Mouse (Mus musculus) heart, embryonic 12.5 days (tissue): ENCODE data around the gene Klhl6. TPM values are rescaled to one million over a fixed set of nuclear protein-coding genes. Genes with fewer than 3 reads are reported as not detected.

Source experiments
- ATAC-seq: fragments of 200-750 bp; cut with Nextera tagmentation; 2 replicates; pipeline ENCODE4 v1.8.0; 2017; ENCODE audit warnings: moderate TSS enrichment, moderate library complexity; ENCODE audit not compliant: insufficient number of reproducible peaks, low FRiP score
- H3K27ac ChIP-seq: fragments of 300-500 bp; sonication (generic); 2 replicates; pipeline ENCODE4 v1.5.1; 2016; ENCODE audit warnings: mild to moderate bottlenecking, moderate library complexity; ENCODE audit not compliant: poor library complexity, severe bottlenecking
- H3K27me3 ChIP-seq: fragments of 300-500 bp; sonication (generic); replicated peaks from 2 replicates; pipeline ENCODE4 v1.6.1; 2016; ENCODE audit warnings: mild to moderate bottlenecking, moderate library complexity
- H3K36me3 ChIP-seq: fragments of 300-500 bp; sonication (generic); 2 replicates; pipeline ENCODE4 v1.6.1; 2016; ENCODE audit warnings: mild to moderate bottlenecking, moderate library complexity
- H3K4me1 ChIP-seq: fragments of 300-500 bp; sonication (generic); replicated peaks from 2 replicates; pipeline ENCODE4 v1.6.1; 2016; ENCODE audit warnings: mild to moderate bottlenecking
- H3K4me2 ChIP-seq: fragments of 300-500 bp; sonication (generic); 2 replicates; pipeline ENCODE4 v1.6.1; 2016; ENCODE audit warnings: mild to moderate bottlenecking, moderate library complexity
- H3K4me3 ChIP-seq: fragments of 300-500 bp; sonication (generic); 2 replicates; pipeline ENCODE4 v1.5.1; 2016; ENCODE audit warnings: mild to moderate bottlenecking
- H3K9ac ChIP-seq: fragments of 300-500 bp; sonication (generic); 2 replicates; pipeline ENCODE4 v1.6.1; 2016; ENCODE audit warnings: mild to moderate bottlenecking, moderate library complexity
- H3K9me3 ChIP-seq: fragments of 300-500 bp; sonication (generic); replicated peaks from 2 replicates; pipeline ENCODE4 v1.6.1; 2016; ENCODE audit warnings: mild to moderate bottlenecking, moderate library complexity
- WGBS: fragments of 180-500 bp; shearing (Covaris S2); methylation state at CpG from one replicate; pipeline ENCODE4 v1.1.7; 2016; 5-methylcytosine and 5-hydroxymethylcytosine counted together
- polyA plus RNA-seq: library from polyadenylated mRNA; unstranded; fragments of >200 nt; fragmentation: Nextera tagmentation; extraction: Ambion mirVana; gene quantifications from 2 replicates; pipeline ENCODE4 v1.2.1, GENCODE M21; 2016

Klhl6 gene
- polyA plus RNA-seq, 1 experiment from 2014 or later, result 30.0 TPM

- Histone ChIP-seq H3K36me3 (no peaks in the 10 kb centered on the region), H3K9ac (no peak overlapping the region), H3K9me3 (no peaks in the 10 kb centered on the region), H3K4me2 (no peak overlapping the region), H3K27me3 (no peaks in the 10 kb centered on the region), H3K4me1 (no peaks in the 10 kb centered on the region), H3K27ac (no peak overlapping the region), H3K4me3 (no peak overlapping the region)
- ATAC-seq, result no peak
Observed at GRCm38 (mm10) chr16:19920823-19921222, 62.0 kb downstream of the Klhl6 start.

GRCm38 (mm10) chr16:19918286-19918685 lies 64.6 kb downstream of the Klhl6 start:
- no peaks in the 10 kb centered on the region for H3K27me3 ChIP-seq
- no peaks in the 10 kb centered on the region for H3K4me1 ChIP-seq
- no peaks in the 10 kb centered on the region for H3K9me3 ChIP-seq
- H3K27ac ChIP-seq, result no peak overlapping the region
- no peaks in the 10 kb centered on the region for H3K36me3 ChIP-seq
- 85% methylated on average over 1 of the region's 1 CpGs for WGBS
- no peak for ATAC-seq
- no peak overlapping the region for H3K4me3 ChIP-seq
- no peak overlapping the region for H3K4me2 ChIP-seq
- H3K9ac ChIP-seq, result no peak overlapping the region

- Histone ChIP-seq H3K4me1 (no peaks in the 10 kb centered on the region), H3K9me3 (no peaks in the 10 kb centered on the region), H3K9ac (no peak overlapping the region), H3K27me3 (no peaks in the 10 kb centered on the region), H3K4me3 (no peak overlapping the region), H3K36me3 (no peaks in the 10 kb centered on the region), H3K4me2 (no peak overlapping the region), H3K27ac (no peak overlapping the region)
- WGBS, result 63% methylated on average over 2 of the region's 2 CpGs
- no peak for ATAC-seq
Observed at GRCm38 (mm10) chr16:19912582-19912981, 70.3 kb downstream of the Klhl6 start.

DNA sequence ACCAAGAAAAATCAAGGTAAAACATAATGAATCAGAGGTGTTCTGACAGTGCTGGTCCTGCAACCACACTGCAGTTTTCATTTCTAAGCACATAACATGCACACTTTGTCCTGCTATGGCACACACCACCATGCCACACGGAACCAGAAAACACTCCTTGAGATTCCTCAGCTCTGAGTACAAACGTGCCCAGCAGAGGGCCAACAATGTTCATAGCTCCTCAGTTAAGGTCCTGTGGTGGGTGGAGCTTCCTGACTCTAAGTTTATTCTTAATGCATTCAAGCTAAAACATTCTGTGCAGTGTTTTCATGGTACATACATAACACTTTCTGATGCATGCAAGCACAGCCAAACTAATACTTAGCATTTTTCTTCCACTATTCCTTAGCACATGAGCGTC lies 74.5 kb downstream of the Klhl6 start:
- Histone ChIP-seq H3K4me2 (no peak overlapping the region), H3K27me3 (no peaks in the 10 kb centered on the region), H3K4me3 (no peak overlapping the region), H3K27ac (no peak overlapping the region), H3K9ac (no peak overlapping the region), H3K9me3 (no peaks in the 10 kb centered on the region), H3K4me1 (peaks cover 12% of the 10 kb centered on the region), H3K36me3 (no peaks in the 10 kb centered on the region)
- 60% methylated on average over 3 of the region's 3 CpGs for WGBS
- no peak for ATAC-seq

DNA sequence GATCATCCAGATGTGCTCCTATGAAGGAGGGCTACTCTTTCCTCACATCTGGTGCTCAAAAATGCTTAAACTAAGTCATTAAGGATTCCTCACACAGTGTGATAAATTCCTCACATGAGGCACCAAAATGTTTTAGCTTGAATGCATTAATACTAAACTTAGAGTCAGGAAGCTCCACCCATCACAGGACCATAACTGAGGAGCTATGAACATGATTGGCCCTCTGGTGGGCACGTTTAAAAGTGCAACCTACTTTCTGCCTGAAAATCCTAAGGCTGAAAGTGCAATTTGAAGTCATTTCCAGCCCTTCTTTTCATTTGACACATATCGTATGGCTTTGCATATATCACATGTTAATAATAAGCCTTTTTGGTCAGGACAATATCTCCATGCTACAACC lies 75.7 kb downstream of the Klhl6 start:
- Histone ChIP-seq H3K36me3 (no peaks in the 10 kb centered on the region), H3K9me3 (no peaks in the 10 kb centered on the region), H3K9ac (no peak overlapping the region), H3K27me3 (no peaks in the 10 kb centered on the region), H3K4me3 (no peak overlapping the region), H3K4me1 (peaks cover 12% of the 10 kb centered on the region), H3K27ac (no peak overlapping the region), H3K4me2 (no peak overlapping the region)
- no peak for ATAC-seq
- 38% methylated on average over 2 of the region's 2 CpGs for WGBS

GRCm38 (mm10) chr16:19904734-19905479 lies 77.9 kb downstream of the Klhl6 start:
- Histone ChIP-seq H3K27me3 (no peaks in the 10 kb centered on the region), H3K36me3 (no peaks in the 10 kb centered on the region), H3K27ac (no peak overlapping the region), H3K4me2 (no peak overlapping the region), H3K4me1 (peaks cover 19% of the 10 kb centered on the region), H3K4me3 (no peak overlapping the region), H3K9ac (no peak overlapping the region), H3K9me3 (no peaks in the 10 kb centered on the region)
- ATAC-seq, result no peak
- 25% methylated on average over 2 of the region's 2 CpGs for WGBS

DNA sequence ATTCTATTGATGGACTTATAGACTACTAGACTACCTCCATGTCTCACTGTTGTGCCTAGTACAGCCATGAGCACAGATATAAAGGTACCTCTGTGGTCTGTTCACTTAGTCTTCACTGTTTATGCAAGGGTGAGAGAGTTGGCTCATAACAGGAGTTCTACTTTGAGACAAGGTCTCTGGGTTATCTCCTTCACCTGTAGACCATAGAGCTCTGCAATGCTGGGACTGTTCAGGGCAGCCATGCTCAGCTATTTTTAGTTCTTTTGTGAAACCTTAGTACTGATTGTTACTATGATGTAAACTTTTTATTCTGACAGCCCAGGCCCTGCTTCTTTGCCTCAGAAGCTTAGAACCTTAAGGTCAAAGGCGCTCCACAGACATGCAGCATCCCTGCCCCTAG lies 79.0 kb downstream of the Klhl6 start:
- no peak overlapping the region for H3K27ac ChIP-seq
- no peaks in the 10 kb centered on the region for H3K27me3 ChIP-seq
- H3K9ac ChIP-seq, result no peak overlapping the region
- no peaks in the 10 kb centered on the region for H3K36me3 ChIP-seq
- ATAC-seq, result no peak
- WGBS, result 77% methylated on average over 1 of the region's 1 CpGs
- no peaks in the 10 kb centered on the region for H3K9me3 ChIP-seq
- peaks cover 19% of the 10 kb centered on the region for H3K4me1 ChIP-seq
- no peak overlapping the region for H3K4me3 ChIP-seq
- H3K4me2 ChIP-seq, result no peak overlapping the region

Other genes with a start within 250 kb of the Klhl6 start
- 21.5 and 21.8 TPM in 2 replicates for gene B3gnt5, start 222.8 kb downstream of the Klhl6 start, polyA plus RNA-seq
- gene Klhl24, start 114.5 kb upstream of the Klhl6 start, polyA plus RNA-seq, result 48.9 and 49.7 TPM in 2 replicates
- gene Yeats2, start 158.0 kb upstream of the Klhl6 start, polyA plus RNA-seq, result 33.3 and 33.5 TPM in 2 replicates